Mouse (Mus musculus) megakaryocyte, embryonic 14.5 days (primary cell): ENCODE data around the gene Mrpl27.

Experiments
- FLI1 ChIP-seq: IDR thresholded peaks from 2 replicates; pipeline ENCODE4 v1.6.1; 2012; ENCODE audit warnings: low read length, inconsistent platforms, mixed read lengths
- GATA1 ChIP-seq: IDR thresholded peaks from 3 replicates; pipeline ENCODE4 v1.6.1; 2012; ENCODE audit warnings: mixed read lengths, low read length, inconsistent platforms, borderline replicate concordance

GRCm38 (mm10) chr11:94631969-94632368 lies 21.6 kb upstream of the Mrpl27 start:
- no peak for TF ChIP-seq GATA1
- no peak for TF ChIP-seq FLI1
